Mouse (Mus musculus) layer of hippocampus, adult 11-12 months (tissue): ENCODE measurements at regions not wholly inside any gene's neighbourhood (a gene's known extent, or its start where the extent isn't known, plus 50 kb on each side); places are given as distances from the start of the nearest gene placed in this dataset.

Source experiments
- DNase-seq: peaks from one replicate; pipeline ENCODE4 v3.0.0; 2022; ENCODE audit warnings: low spot score

DNA sequence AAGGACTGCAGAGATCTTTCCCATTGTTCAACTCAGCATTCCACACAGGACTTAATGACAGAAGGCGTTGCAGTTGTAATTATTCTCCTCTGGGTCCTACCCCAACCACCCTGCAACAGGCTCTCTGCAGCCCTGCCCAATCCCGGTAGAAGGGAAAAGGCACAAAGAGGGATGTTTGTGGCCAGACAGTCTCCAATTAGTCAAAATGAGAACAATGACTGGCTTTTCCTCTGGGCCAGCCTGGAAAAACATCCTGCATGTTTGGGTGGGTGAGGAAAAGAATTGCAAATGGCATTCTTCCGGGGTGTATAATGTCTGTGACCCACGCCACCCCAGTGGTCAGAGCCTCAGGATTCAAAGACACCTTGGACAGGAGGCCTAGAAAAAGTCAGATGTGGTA, 168.8 kb upstream of the Spag17 start:
- DNase-seq: no peak

- DNase-seq: no peak
Observed at GRCm38 (mm10) chr3:99738093-99738803, 147.0 kb upstream of the Spag17 start.

DNA sequence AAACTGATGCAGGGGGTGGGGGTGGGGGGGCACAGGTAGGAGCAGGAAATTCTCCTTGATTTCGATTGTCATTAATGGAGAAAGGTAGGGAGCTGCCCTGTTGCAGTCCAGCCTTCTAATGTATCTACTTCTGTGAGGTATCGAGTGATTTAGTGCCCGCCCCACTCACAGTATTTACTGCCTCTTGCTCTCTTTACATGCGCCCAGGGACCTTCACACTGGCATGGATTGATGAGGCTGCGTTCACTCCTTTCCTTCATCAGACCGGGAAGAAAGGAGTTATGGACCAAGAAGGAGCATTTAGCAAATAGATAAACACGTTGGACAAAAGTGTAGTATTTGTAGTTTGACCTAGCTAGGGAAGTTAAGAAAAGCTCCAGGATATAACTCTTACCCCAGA, 145.6 kb upstream of the Spag17 start:
- no peak for DNase-seq

GRCm38 (mm10) chr3:99741249-99742222, 143.7 kb upstream of the Spag17 start:
- DNase-seq: no peak

DNA sequence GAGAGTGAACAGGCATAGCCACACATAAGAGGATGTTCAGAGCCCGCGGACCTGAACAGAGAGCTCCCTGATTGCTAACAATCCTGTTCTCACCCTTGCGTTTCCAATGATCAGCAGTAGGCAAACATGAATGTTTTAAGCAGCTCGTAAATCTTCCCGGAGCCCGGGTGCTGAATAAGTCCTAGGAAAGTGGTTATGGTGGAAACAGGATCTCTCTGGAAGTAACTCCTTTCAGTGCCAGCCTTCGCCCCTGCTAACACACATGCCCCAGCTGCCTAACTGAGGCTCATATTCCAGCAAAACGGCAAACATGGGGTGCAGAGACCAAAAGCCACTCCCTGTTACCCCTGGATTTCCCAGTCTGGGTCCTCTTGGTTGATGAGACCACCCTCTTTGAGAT, 135.5 kb upstream of the Spag17 start:
- DNase-seq: no peak

DNA sequence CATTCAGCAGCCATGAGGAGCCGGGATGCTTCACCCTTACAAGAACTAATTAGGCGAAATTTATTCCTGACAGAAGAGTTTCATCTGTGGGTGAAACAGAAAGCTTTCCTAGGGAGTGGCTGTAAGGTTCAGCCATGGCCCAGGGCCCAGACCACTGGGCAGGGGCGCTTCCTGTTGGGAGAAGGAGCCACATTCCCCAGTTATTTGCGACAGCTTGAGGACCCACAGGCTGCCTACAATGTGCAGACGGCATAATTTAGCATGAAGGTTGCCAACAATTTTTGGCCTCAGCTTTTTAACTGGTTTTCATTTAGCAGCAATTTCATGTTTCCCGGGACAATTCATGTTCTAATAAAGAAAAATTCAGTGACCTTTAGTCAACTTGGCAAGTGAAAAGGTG, 106.7 kb upstream of the Spag17 start:
- DNase-seq: no peak

GRCm38 (mm10) chr3:99785955-99786529, 99.2 kb upstream of the Spag17 start:
- no peak for DNase-seq

DNA sequence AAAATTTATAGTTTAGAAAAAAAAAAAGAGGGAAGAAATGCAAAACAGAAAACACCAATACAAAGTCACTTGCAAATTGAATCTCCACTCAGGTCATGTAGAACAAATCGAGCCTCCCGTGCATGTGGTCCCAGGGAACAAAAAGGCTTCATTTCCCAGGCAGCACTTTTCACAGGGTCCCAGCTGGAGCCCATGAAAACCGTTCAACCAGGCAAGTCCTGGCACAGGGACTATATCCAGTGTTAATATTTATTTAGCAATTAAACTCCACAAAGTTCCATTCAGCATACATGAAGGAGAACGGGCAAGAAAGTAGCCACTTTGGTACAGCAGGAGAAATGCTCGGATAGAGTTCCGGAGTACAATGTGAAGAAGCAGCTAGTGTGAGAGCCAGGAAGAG, 93.9 kb upstream of the Spag17 start:
- no peak for DNase-seq

DNA sequence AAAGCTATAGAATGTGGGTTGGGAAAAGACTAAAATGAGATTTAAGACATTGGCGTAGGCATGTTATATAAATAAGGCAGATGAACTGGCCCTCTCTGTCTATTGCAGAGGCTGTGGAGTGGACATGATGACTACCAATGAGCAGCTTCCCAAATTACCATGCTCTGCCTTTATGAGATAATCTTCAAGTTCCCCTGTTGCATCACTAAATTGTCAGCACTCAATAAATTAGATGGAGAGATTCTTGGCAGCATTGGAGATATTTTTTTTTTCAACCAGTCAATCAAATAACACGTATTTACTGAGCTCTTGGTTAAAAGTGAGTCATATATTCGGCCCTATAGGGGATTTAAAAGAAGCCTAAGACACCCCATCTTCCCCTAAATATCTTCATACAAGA, 91.6 kb upstream of the Spag17 start:
- DNase-seq: no peak

- DNase-seq: no peak
Observed at GRCm38 (mm10) chr3:99795835-99796234, 89.4 kb upstream of the Spag17 start.

GRCm38 (mm10) chr3:99797791-99798190, 87.4 kb upstream of the Spag17 start:
- DNase-seq: no peak

DNA sequence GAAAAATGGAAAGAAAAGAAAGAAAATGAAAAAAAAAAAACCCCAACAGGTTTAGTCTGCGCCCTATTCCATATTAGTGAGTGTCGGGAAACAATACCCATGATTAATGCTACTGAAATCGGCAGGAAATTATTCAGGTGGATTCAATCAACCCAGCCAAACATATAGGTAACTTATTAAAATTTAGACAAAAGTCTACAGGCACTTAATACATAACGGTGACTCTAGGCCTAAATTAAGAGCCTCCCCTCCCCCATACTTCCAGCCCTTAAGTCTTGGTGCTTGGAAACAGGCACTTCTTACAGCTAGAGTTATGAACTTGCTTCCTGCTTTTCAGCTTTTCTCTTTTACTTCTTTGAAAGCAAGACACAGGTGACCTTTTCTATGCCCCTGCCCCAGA, 74.7 kb upstream of the Spag17 start:
- DNase-seq: no peak

GRCm38 (mm10) chr3:99811276-99811675, 73.9 kb upstream of the Spag17 start:
- DNase-seq: no peak

DNA sequence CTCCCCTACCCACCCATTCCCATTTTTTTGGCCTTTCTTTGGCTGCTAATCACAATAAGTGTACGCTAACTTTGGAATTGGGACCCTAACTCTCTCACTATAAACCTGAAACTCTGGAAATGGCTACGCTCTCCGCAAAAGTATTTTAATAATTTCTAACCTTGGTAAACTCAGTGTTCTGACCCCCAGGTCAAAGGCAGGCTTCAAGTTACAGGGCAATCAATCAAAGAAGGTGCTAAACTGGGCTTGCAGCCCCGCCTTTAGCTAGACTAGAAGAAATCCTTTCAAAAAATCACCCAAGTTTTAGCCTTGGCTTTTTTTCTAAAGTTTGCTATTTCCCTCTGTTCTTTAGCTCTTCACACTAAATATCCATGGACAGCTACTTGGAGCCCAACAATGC, 72.4 kb upstream of the Spag17 start:
- no peak for DNase-seq

- no peak for DNase-seq
Observed at GRCm38 (mm10) chr3:99815115-99815514, 70.1 kb upstream of the Spag17 start.

GRCm38 (mm10) chr3:99817965-99818364, 67.2 kb upstream of the Spag17 start:
- DNase-seq: no peak

DNA sequence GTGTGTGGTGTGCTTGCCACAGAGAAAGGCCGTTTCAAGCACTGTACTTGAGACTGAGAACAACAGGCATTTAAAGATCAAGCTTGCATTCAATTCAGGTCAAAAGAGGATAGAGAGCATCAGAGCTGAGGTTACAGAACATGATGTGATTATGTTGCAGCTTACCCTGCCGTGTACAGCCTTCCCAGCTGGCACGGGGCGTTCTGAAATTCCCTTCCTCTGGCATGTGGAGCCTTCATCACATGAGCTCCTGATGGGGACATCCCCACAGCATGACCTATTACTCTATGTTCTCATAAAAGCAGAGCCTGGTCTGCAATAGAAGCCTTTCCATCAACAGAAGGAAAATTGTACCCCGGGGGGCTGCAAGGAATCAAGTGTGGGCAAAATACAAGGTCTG, 62.5 kb upstream of the Spag17 start:
- no peak for DNase-seq

- no peak for DNase-seq
Observed at GRCm38 (mm10) chr3:99823256-99823655, 62.0 kb upstream of the Spag17 start.
